Mouse (Mus musculus) embryonic stem cell, embryonic (primary cell): ENCODE results near the gene Sirt3.

Experiments
- CTCF ChIA-PET, 4 experiments: fragments of 300-600 bp in 2 of 4; fragments of 350-600 bp in 2 of 4; sonication (Branson Sonifier 250); formaldehyde crosslinking; loops; one replicate each; lab custom pipeline; 2022; ENCODE audit warnings: inconsistent platforms in 2 of 4; lab: Charles Lee
- POLR2A ChIA-PET, 4 experiments: fragments of 300-600 bp in 2 of 4; fragments of 350-600 bp in 2 of 4; sonication (Branson Sonifier 250); formaldehyde crosslinking; loops; one replicate each; lab custom pipeline; 2022; ENCODE audit warnings: antibody characterized with exemption in 4 of 4, inconsistent platforms in 1 of 4; lab: Charles Lee

Sirt3 gene

GRCm38 (mm10) chr7:140847755-140848580 is 34.1 kb downstream of the Sirt3 start, which contains the start of gene Odf3:
Gene Odf3 (plus strand): TSS chr7:140847805.
- CTCF ChIA-PET = interaction anchor here (0.5 to 6.3 kb wide), 12 partner anchors 19 to 329 kb away, joined by 3 to 50 read pairs (median 4); no protein-coding TSS in a partner anchor
- POLR2A ChIA-PET = interaction anchor here in 3 of 4 experiments (0.6 to 2.6 kb wide), 14 partner anchors 9 to 491 kb away, joined by 3 to 24 read pairs (median 5); partner anchors contain the start of genes Gm45785 (in 3 of the 3), Ric8a (in 3 of the 3), Bet1l (in 2 of the 3) and B4galnt4 (in 1 of the 3)

GRCm38 (mm10) chr7:140846676-140847075 is 35.4 kb downstream of the Sirt3 start:
- POLR2A ChIA-PET = interaction anchor here in 3 of 4 experiments (0.5 to 2.6 kb wide), 11 partner anchors 10 to 223 kb away, joined by 3 to 24 read pairs (median 5); partner anchors contain the start of genes Gm45785 (in 3 of the 3), Ric8a (in 3 of the 3), Bet1l (in 2 of the 3) and Urah (in 1 of the 3)

GRCm38 (mm10) chr7:140845683-140846082 is 36.4 kb downstream of the Sirt3 start:
- ChIA-PET CTCF (interaction anchor here (0.6 to 6.3 kb wide), 32 partner anchors 8 to 867 kb away, joined by 3 to 50 read pairs (median 4); partner anchors contain the start of genes Urah (in 2 of the 4), 6430531B16Rik (in 1 of the 4), Gm45785 (in 1 of the 4) and Ric8a (in 1 of the 4)), POLR2A (interaction anchor here in 3 of 4 experiments (0.5 to 1.9 kb wide), 9 partner anchors 8 to 331 kb away, joined by 3 to 19 read pairs (median 5); partner anchors contain the start of genes Bet1l (in 1 of the 3), Gm45785 (in 1 of the 3) and Ric8a (in 1 of the 3))

More at GRCm38 (mm10) chr7:140846676-140847075, 35.4 kb downstream of the Sirt3 start:
- CTCF ChIA-PET = interaction anchor here (0.6 to 6.3 kb wide), 9 partner anchors 8 to 330 kb away, joined by 3 to 50 read pairs (median 12); partner anchors contain the start of gene Urah (in 1 of the 4)

- ChIA-PET CTCF (interaction anchor here (0.5 to 6.3 kb wide), 45 partner anchors 8 to 1632 kb away, joined by 3 to 50 read pairs (median 4); partner anchors contain the start of genes Urah (in 2 of the 4), 6430531B16Rik (in 1 of the 4), Gm45785 (in 1 of the 4) and Ric8a (in 1 of the 4)), POLR2A (interaction anchor here in 3 of 4 experiments (0.5 to 1.9 kb wide), 17 partner anchors 8 to 1332 kb away, joined by 3 to 19 read pairs (median 3); partner anchors contain the start of genes Bet1l (in 1 of the 3), Gm45785 (in 1 of the 3) and Ric8a (in 1 of the 3))
Observed at GRCm38 (mm10) chr7:140844905-140845665, 37.0 kb downstream of the Sirt3 start, which contains the start of gene Scgb1c1. Gene Scgb1c1 (plus strand): TSS chr7:140845547.

GRCm38 (mm10) chr7:140843806-140844205 is 38.3 kb downstream of the Sirt3 start:
- ChIA-PET CTCF (interaction anchor here in 2 of 4 experiments (2.6 to 6.3 kb wide), 2 partner anchors 59 kb away, joined by 24 to 50 read pairs; no protein-coding TSS in a partner anchor), POLR2A (interaction anchor here in 2 of 4 experiments (1.4 to 4.2 kb wide), 3 partner anchors 10 to 39 kb away, joined by 3 to 33 read pairs (median 5); partner anchors contain the start of genes Bet1l (in 1 of the 2), Gm45785 (in 1 of the 2) and Ric8a (in 1 of the 2))

GRCm38 (mm10) chr7:140840750-140841735 is 41.1 kb downstream of the Sirt3 start:
- CTCF ChIA-PET = interaction anchor here (0.6 to 3.1 kb wide), 19 partner anchors 10 to 1086 kb away, joined by 3 to 22 read pairs (median 4); no protein-coding TSS in a partner anchor
- POLR2A ChIA-PET = interaction anchor here in 3 of 4 experiments (0.6 to 4.2 kb wide), 54 partner anchors 8 to 1796 kb away, joined by 3 to 33 read pairs (median 4); partner anchors contain the start of genes Zfp941 (in 3 of the 3), Bet1l (in 2 of the 3), Gm45785 (in 2 of the 3) and Ric8a (in 2 of the 3)

GRCm38 (mm10) chr7:140839556-140839955 is 42.6 kb downstream of the Sirt3 start:
- ChIA-PET POLR2A (interaction anchor here in 1 of 4 experiments (1.4 to 4.2 kb wide), 2 partner anchors 18 to 376 kb away, joined by 4 to 33 read pairs; partner anchors contain the start of genes Bet1l, Gm45785, Rassf7 and Ric8a), CTCF (interaction anchor here in 1 of 4 experiments (3.1 kb wide), 1 partner anchor 64 kb away, joined by 22 read pairs; no protein-coding TSS in a partner anchor)

- ChIA-PET POLR2A (interaction anchor here in 3 of 4 experiments (0.5 to 2.7 kb wide), 8 partner anchors 9 to 120 kb away, joined by 3 to 16 read pairs (median 4); partner anchors contain the start of genes Gm45785 (in 1 of the 3), Psmd13 (in 1 of the 3), Ric8a (in 1 of the 3) and Sirt3 (in 1 of the 3)), CTCF (interaction anchor here in 3 of 4 experiments (0.7 to 2.1 kb wide), 5 partner anchors 8 to 67 kb away, joined by 3 to 13 read pairs (median 9); partner anchors contain the start of genes Scgb1c1 (in 2 of the 3) and Zfp941 (in 1 of the 3))
Observed at GRCm38 (mm10) chr7:140836243-140837115, 45.6 kb downstream of the Sirt3 start.

GRCm38 (mm10) chr7:140835758-140836087 is 46.4 kb downstream of the Sirt3 start:
- CTCF ChIA-PET = interaction anchor here (0.6 to 2.1 kb wide), 9 partner anchors 9 to 691 kb away, joined by 3 to 13 read pairs (median 5); partner anchors contain the start of gene Scgb1c1 (in 2 of the 4)
- POLR2A ChIA-PET = interaction anchor here in 3 of 4 experiments (0.5 to 2.7 kb wide), 18 partner anchors 9 to 735 kb away, joined by 3 to 16 read pairs (median 3); partner anchors contain the start of genes Zfp941 (in 3 of the 3), Echs1 (in 1 of the 3), Gm45785 (in 1 of the 3) and Psmd13 (in 1 of the 3)

GRCm38 (mm10) chr7:140834968-140835757 is 46.9 kb downstream of the Sirt3 start, which contains the start of gene Urah:
Gene Urah (plus strand): TSS chr7:140835018.
- ChIA-PET CTCF (interaction anchor here (0.6 to 2.1 kb wide), 12 partner anchors 10 to 690 kb away, joined by 3 to 13 read pairs (median 4); partner anchors contain the start of genes Scgb1c1 (in 3 of the 4) and Zfp941 (in 1 of the 4)), POLR2A (interaction anchor here (0.5 to 2.7 kb wide), 19 partner anchors 8 to 748 kb away, joined by 3 to 16 read pairs (median 3); partner anchors contain the start of genes Zfp941 (in 3 of the 4), Echs1 (in 1 of the 4), Gm45785 (in 1 of the 4) and Rassf7 (in 1 of the 4))

GRCm38 (mm10) chr7:140833341-140833740 is 48.8 kb downstream of the Sirt3 start:
- POLR2A ChIA-PET = interaction anchor here in 1 of 4 experiments (0.8 kb wide), 1 partner anchor 12 kb away, joined by 3 read pairs; no protein-coding TSS in a partner anchor
- CTCF ChIA-PET = interaction anchor here in 1 of 4 experiments (0.6 to 0.7 kb wide), 2 partner anchors 770 to 1826 kb away, joined by 3 to 5 read pairs; no protein-coding TSS in a partner anchor

GRCm38 (mm10) chr7:140831447-140831846 is 50.7 kb downstream of the Sirt3 start:
- ChIA-PET POLR2A (interaction anchor here in 2 of 4 experiments (0.6 to 2.4 kb wide), 5 partner anchors 9 to 142 kb away, joined by 3 to 9 read pairs (median 3); partner anchors contain the start of gene Zfp941 (in 2 of the 2)), CTCF (interaction anchor here in 2 of 4 experiments (0.6 to 1.0 kb wide), 2 partner anchors 9 to 643 kb away, joined by 3 read pairs; no protein-coding TSS in a partner anchor)
